Mouse (Mus musculus): ENCODE measurements at regions not wholly inside any gene's neighbourhood (a gene's known extent, or its start where the extent isn't known, plus 50 kb on each side); places are given as distances from the start of the nearest gene placed in this dataset.

- ATAC-seq (replicated peaks; ENCODE audit: insufficient number of reproducible peaks, insufficient read depth, low FRiP score, low read depth) = no peak
- no peaks in the 10 kb centered on the region for H3K36me3 ChIP-seq
- H3K4me1 ChIP-seq (replicated peaks) = peaks cover 21% of the 10 kb centered on the region
- H3K4me2 ChIP-seq = no peak overlapping the region
- no peak overlapping the region for H3K4me3 ChIP-seq
- no peaks in the 10 kb centered on the region for H3K27me3 ChIP-seq
- H3K9me3 ChIP-seq (replicated peaks) = no peaks in the 10 kb centered on the region
- no peak overlapping the region for H3K9ac ChIP-seq
- WGBS = 66% methylated on average over 10 of the region's 10 CpGs
- no peak overlapping the region for H3K27ac ChIP-seq
These were observed 391.3 kb upstream of the Adgrl2 start for GRCm38 (mm10) chr3:149381559-149382245.

- WGBS = 47% methylated on average over 6 of the region's 6 CpGs
- ATAC-seq (replicated peaks; ENCODE audit: insufficient number of reproducible peaks, insufficient read depth, low FRiP score, low read depth) = no peak
- H3K9ac ChIP-seq = no peak overlapping the region
- H3K9me3 ChIP-seq (replicated peaks) = no peaks in the 10 kb centered on the region
- H3K27ac ChIP-seq = peak overlapping the region; percentile 27; the same call in 1 of the 2 replicates
- no peaks in the 10 kb centered on the region for H3K27me3 ChIP-seq
- no peak overlapping the region for H3K4me2 ChIP-seq
- H3K4me3 ChIP-seq = no peak overlapping the region
- H3K36me3 ChIP-seq = no peaks in the 10 kb centered on the region
- H3K4me1 ChIP-seq (replicated peaks) = peaks cover 18% of the 10 kb centered on the region
These were observed 390.7 kb upstream of the Adgrl2 start for GRCm38 (mm10) chr3:149381051-149381450.

- H3K27ac ChIP-seq = no peak overlapping the region
- H3K4me1 ChIP-seq (replicated peaks) = peaks cover 11% of the 10 kb centered on the region
- H3K9ac ChIP-seq = no peak overlapping the region
- no peak overlapping the region for H3K4me2 ChIP-seq
- no peaks in the 10 kb centered on the region for H3K36me3 ChIP-seq
- H3K4me3 ChIP-seq = no peak overlapping the region
- H3K27me3 ChIP-seq = no peaks in the 10 kb centered on the region
- H3K9me3 ChIP-seq (replicated peaks) = no peaks in the 10 kb centered on the region
- WGBS = 69% methylated on average over 15 of the region's 15 CpGs
- ATAC-seq (replicated peaks; ENCODE audit: insufficient number of reproducible peaks, insufficient read depth, low FRiP score, low read depth) = no peak
These were observed 389.6 kb upstream of the Adgrl2 start for GRCm38 (mm10) chr3:149379866-149380472.

- no peaks in the 10 kb centered on the region for H3K27me3 ChIP-seq
- no peaks in the 10 kb centered on the region for H3K9me3 ChIP-seq (replicated peaks)
- no peak for ATAC-seq (replicated peaks; ENCODE audit: insufficient number of reproducible peaks, insufficient read depth, low FRiP score, low read depth)
- 79% methylated on average over 3 of the region's 3 CpGs for WGBS
- H3K4me2 ChIP-seq = no peak overlapping the region
- peaks cover 11% of the 10 kb centered on the region for H3K4me1 ChIP-seq (replicated peaks)
- H3K9ac ChIP-seq = no peak overlapping the region
- no peak overlapping the region for H3K27ac ChIP-seq
- no peak overlapping the region for H3K4me3 ChIP-seq
- no peaks in the 10 kb centered on the region for H3K36me3 ChIP-seq
These were observed 389.0 kb upstream of the Adgrl2 start for GRCm38 (mm10) chr3:149379249-149379865.

- WGBS = 83% methylated on average over 5 of the region's 5 CpGs
- H3K9ac ChIP-seq = no peak overlapping the region
- H3K4me1 ChIP-seq (replicated peaks) = peaks cover 12% of the 10 kb centered on the region
- no peaks in the 10 kb centered on the region for H3K36me3 ChIP-seq
- H3K9me3 ChIP-seq (replicated peaks) = no peaks in the 10 kb centered on the region
- H3K27me3 ChIP-seq = no peaks in the 10 kb centered on the region
- H3K4me3 ChIP-seq = no peak overlapping the region
- H3K27ac ChIP-seq = no peak overlapping the region
- no peak overlapping the region for H3K4me2 ChIP-seq
- no peak for ATAC-seq (replicated peaks; ENCODE audit: insufficient number of reproducible peaks, insufficient read depth, low FRiP score, low read depth)
These were observed 381.1 kb upstream of the Adgrl2 start for GRCm38 (mm10) chr3:149371439-149371838.

GRCm38 (mm10) chr3:149370517-149371227, 380.3 kb upstream of the Adgrl2 start:
- Histone ChIP-seq H3K9me3 (replicated peaks) (no peaks in the 10 kb centered on the region), H3K9ac (no peak overlapping the region), H3K27me3 (no peaks in the 10 kb centered on the region), H3K4me2 (no peak overlapping the region), H3K36me3 (no peaks in the 10 kb centered on the region), H3K4me3 (no peak overlapping the region), H3K4me1 (replicated peaks) (peaks cover 12% of the 10 kb centered on the region), H3K27ac (no peak overlapping the region)
- ATAC-seq (replicated peaks; ENCODE audit: insufficient number of reproducible peaks, insufficient read depth, low FRiP score, low read depth) = no peak
- 89% methylated on average over 6 of the region's 6 CpGs for WGBS

GRCm38 (mm10) chr3:149367888-149368287, 377.5 kb upstream of the Adgrl2 start:
- no peak overlapping the region for H3K9ac ChIP-seq
- peak overlapping the region; percentile 66 for H3K27ac ChIP-seq
- 40% methylated on average over 3 of the region's 3 CpGs for WGBS
- H3K4me3 ChIP-seq = no peak overlapping the region
- no peaks in the 10 kb centered on the region for H3K36me3 ChIP-seq
- H3K27me3 ChIP-seq = no peaks in the 10 kb centered on the region
- no peak; the same call in 1 of the 2 replicates for ATAC-seq (replicated peaks; ENCODE audit: insufficient number of reproducible peaks, insufficient read depth, low FRiP score, low read depth)
- H3K4me1 ChIP-seq (replicated peaks) = peaks cover 12% of the 10 kb centered on the region
- H3K4me2 ChIP-seq = no peak overlapping the region
- H3K9me3 ChIP-seq (replicated peaks) = no peaks in the 10 kb centered on the region

GRCm38 (mm10) chr3:149360164-149360563, 369.8 kb upstream of the Adgrl2 start:
- WGBS = 48% methylated on average over 2 of the region's 2 CpGs
- H3K9me3 ChIP-seq (replicated peaks) = no peaks in the 10 kb centered on the region
- ATAC-seq (replicated peaks; ENCODE audit: insufficient number of reproducible peaks, insufficient read depth, low FRiP score, low read depth) = no peak
- H3K27me3 ChIP-seq = no peaks in the 10 kb centered on the region
- no peak overlapping the region for H3K4me3 ChIP-seq
- no peaks in the 10 kb centered on the region for H3K36me3 ChIP-seq
- no peak overlapping the region for H3K27ac ChIP-seq
- H3K4me1 ChIP-seq (replicated peaks) = peaks cover 18% of the 10 kb centered on the region
- no peak overlapping the region for H3K9ac ChIP-seq
- H3K4me2 ChIP-seq = no peak overlapping the region

GRCm38 (mm10) chr3:149358570-149359193, 368.3 kb upstream of the Adgrl2 start:
- Histone ChIP-seq H3K4me2 (no peak overlapping the region), H3K9ac (no peak overlapping the region), H3K4me1 (replicated peaks) (peaks cover 22% of the 10 kb centered on the region), H3K27ac (peak overlapping the region; percentile 29; the same call in 1 of the 2 replicates), H3K27me3 (no peaks in the 10 kb centered on the region), H3K36me3 (no peaks in the 10 kb centered on the region), H3K4me3 (no peak overlapping the region), H3K9me3 (replicated peaks) (no peaks in the 10 kb centered on the region)
- 46% methylated on average over 6 of the region's 6 CpGs for WGBS
- ATAC-seq (replicated peaks; ENCODE audit: insufficient number of reproducible peaks, insufficient read depth, low FRiP score, low read depth) = no peak

GRCm38 (mm10) chr3:149357903-149358569, 367.7 kb upstream of the Adgrl2 start:
- Histone ChIP-seq H3K4me2 (no peak overlapping the region), H3K4me1 (replicated peaks) (peaks cover 28% of the 10 kb centered on the region), H3K4me3 (no peak overlapping the region), H3K36me3 (no peaks in the 10 kb centered on the region), H3K27ac (peak overlapping the region; percentile 29; the same call in 1 of the 2 replicates), H3K9me3 (replicated peaks) (no peaks in the 10 kb centered on the region), H3K27me3 (no peaks in the 10 kb centered on the region), H3K9ac (no peak overlapping the region)
- WGBS = 57% methylated on average over 14 of the region's 14 CpGs
- no peak for ATAC-seq (replicated peaks; ENCODE audit: insufficient number of reproducible peaks, insufficient read depth, low FRiP score, low read depth)

Data from heart, embryonic 15.5 days (tissue).